Mouse (Mus musculus): ENCODE data around the gene Bsn. TPM values are rescaled to one million over a fixed set of nuclear protein-coding genes. Genes with fewer than 3 reads are reported as not detected.
A peak's percentile ranks its signal among the peaks of the same experiment; 100 is the strongest.

Gene Bsn
- total and polyA plus RNA-seq, 2 experiments, result under 0.01 TPM

DNA sequence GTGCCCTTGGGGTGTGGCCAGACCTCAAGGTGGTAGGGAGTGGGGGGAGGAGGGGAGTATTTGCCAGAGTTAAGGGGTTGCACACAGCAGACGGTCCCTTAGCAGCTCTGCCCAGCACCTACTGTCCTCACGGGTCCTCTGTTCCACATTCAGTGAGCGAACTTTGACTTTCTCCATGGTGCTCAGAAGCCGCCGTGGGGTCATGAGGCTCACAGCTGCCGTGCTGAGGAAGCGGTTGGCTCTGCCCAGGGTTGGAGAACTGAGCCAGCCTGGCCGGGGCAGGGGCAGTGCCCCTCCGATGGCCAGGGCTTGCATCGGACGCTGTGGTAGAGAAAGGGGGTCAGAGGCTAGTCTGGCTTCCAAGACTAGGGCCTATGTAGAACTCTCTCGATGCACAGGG lies 126.8 kb downstream of the Bsn start:
- TF ChIP-seq CTCF (IDR thresholded peaks at IDR 0.05; ENCODE audit: low read depth, low read length) (no peak), POLR2A (IDR thresholded peaks at IDR 0.05; ENCODE audit: extremely low read depth, insufficient read depth, low read length) (no peak)
- peaks cover 16% of the 10 kb centered on the region; the same call in 1 of the 2 replicates for H3K36me3 ChIP-seq (ENCODE audit: control insufficient read depth, insufficient read depth, low read length)

GRCm38 (mm10) chr9:108062142-108062541 lies 128.0 kb downstream of the Bsn start:
- Histone ChIP-seq H3K27ac (replicated peaks; ENCODE audit: insufficient read depth, low read depth, low read length) (no peak overlapping the region), H3K36me3 (ENCODE audit: control insufficient read depth, insufficient read depth, low read length) (peaks cover 16% of the 10 kb centered on the region; the same call in 1 of the 2 replicates), H3K79me2 (ENCODE audit: control insufficient read depth, insufficient read depth, low read length) (no peaks in the 10 kb centered on the region), H3K4me1 (ENCODE audit: control insufficient read depth, insufficient read depth, low read length) (peaks cover 7% of the 10 kb centered on the region), H3K9ac (ENCODE audit: low read depth, low read length) (no peak overlapping the region), H3K4me3 (ENCODE audit: insufficient read depth, low read depth, low read length) (no peak overlapping the region), H3K27me3 (ENCODE audit: control insufficient read depth, insufficient read depth, low read length) (no peaks in the 10 kb centered on the region)
- DNase-seq (ENCODE audit: extremely low read depth, low read depth, low spot score), result no peak
- TF ChIP-seq POLR2A (IDR thresholded peaks at IDR 0.05; ENCODE audit: extremely low read depth, insufficient read depth, low read length), result no peak
- WGBS, result 95% methylated on average over 3 of the region's 3 CpGs

More for the DNA sequence above, 126.8 kb downstream of the Bsn start:
- 83% methylated on average over 12 of the region's 12 CpGs for WGBS
- H3K27ac ChIP-seq (replicated peaks; ENCODE audit: insufficient read depth, low read depth, low read length), result no peak overlapping the region
- no peak overlapping the region for H3K4me3 ChIP-seq (ENCODE audit: insufficient read depth, low read depth, low read length)
- no peak for DNase-seq (ENCODE audit: extremely low read depth, low read depth, low spot score)
- H3K27me3 ChIP-seq (ENCODE audit: control insufficient read depth, insufficient read depth, low read length), result no peaks in the 10 kb centered on the region
- H3K79me2 ChIP-seq (ENCODE audit: control insufficient read depth, insufficient read depth, low read length), result no peaks in the 10 kb centered on the region
- H3K4me1 ChIP-seq (ENCODE audit: control insufficient read depth, insufficient read depth, low read length), result no peaks in the 10 kb centered on the region
- H3K9ac ChIP-seq (ENCODE audit: low read depth, low read length), result no peak overlapping the region

DNA sequence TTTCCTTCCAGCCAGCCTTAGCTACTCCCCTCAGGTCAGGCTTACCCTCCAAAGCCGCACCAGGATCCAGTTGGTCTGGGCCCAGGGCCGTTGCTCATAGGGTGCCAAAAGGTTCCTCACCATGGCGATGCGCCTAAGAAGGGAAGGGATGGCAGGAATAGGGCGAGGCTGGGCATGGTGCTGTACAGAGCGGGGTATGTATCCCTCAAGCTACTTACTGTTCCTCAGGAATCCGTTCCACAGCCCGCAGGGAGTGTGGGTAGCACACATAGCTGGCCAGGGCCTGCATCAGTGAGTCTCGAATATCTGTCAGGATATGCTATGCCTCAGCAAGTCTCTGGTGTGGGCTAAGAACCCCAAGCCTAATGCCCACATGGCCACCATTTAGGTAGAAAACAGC lies 131.9 kb downstream of the Bsn start:
- no peak for TF ChIP-seq POLR2A (IDR thresholded peaks at IDR 0.05; ENCODE audit: extremely low read depth, insufficient read depth, low read length)
- no peak for TF ChIP-seq CTCF (IDR thresholded peaks at IDR 0.05; ENCODE audit: low read depth, low read length)
- WGBS, result 92% methylated on average over 9 of the region's 9 CpGs
- Histone ChIP-seq H3K79me2 (ENCODE audit: control insufficient read depth, insufficient read depth, low read length) (no peaks in the 10 kb centered on the region), H3K4me1 (ENCODE audit: control insufficient read depth, insufficient read depth, low read length) (peaks cover 22% of the 10 kb centered on the region), H3K9ac (ENCODE audit: low read depth, low read length) (no peak overlapping the region), H3K27ac (replicated peaks; ENCODE audit: insufficient read depth, low read depth, low read length) (no peak overlapping the region), H3K4me3 (ENCODE audit: insufficient read depth, low read depth, low read length) (no peak overlapping the region), H3K27me3 (ENCODE audit: control insufficient read depth, insufficient read depth, low read length) (no peaks in the 10 kb centered on the region), H3K36me3 (ENCODE audit: control insufficient read depth, insufficient read depth, low read length) (peaks cover 12% of the 10 kb centered on the region; the same call in 1 of the 2 replicates)
- DNase-seq (ENCODE audit: extremely low read depth, low read depth, low spot score), result no peak

DNA sequence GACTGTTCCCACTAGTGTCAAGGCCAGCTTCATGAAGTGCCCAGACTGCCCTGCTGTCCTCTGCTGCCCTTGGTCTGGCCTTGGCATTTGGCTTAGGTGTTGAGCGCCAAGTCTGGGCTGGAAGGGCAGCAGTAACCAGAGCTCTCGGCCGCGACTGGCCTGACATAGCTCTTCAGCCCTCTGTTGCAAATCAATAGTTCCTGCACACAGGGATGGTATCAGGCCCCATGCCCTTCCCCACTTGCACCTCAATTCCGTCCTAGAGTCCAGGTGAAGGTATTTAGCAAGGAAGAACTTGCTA lies 133.0 kb downstream of the Bsn start:
- H3K4me3 ChIP-seq (ENCODE audit: insufficient read depth, low read depth, low read length), result no peak overlapping the region
- H3K36me3 ChIP-seq (ENCODE audit: control insufficient read depth, insufficient read depth, low read length), result peaks cover 5% of the 10 kb centered on the region; the same call in 1 of the 2 replicates
- H3K27me3 ChIP-seq (ENCODE audit: control insufficient read depth, insufficient read depth, low read length), result no peaks in the 10 kb centered on the region
- H3K79me2 ChIP-seq (ENCODE audit: control insufficient read depth, insufficient read depth, low read length), result no peaks in the 10 kb centered on the region
- peak; percentile 95 for DNase-seq (ENCODE audit: extremely low read depth, low read depth, low spot score)
- no peak overlapping the region for H3K9ac ChIP-seq (ENCODE audit: low read depth, low read length)
- TF ChIP-seq POLR2A (IDR thresholded peaks at IDR 0.05; ENCODE audit: extremely low read depth, insufficient read depth, low read length) (no peak), CTCF (IDR thresholded peaks at IDR 0.05; ENCODE audit: low read depth, low read length) (no peak)
- WGBS, result 20% methylated on average over 5 of the region's 5 CpGs
- peaks cover 26% of the 10 kb centered on the region for H3K4me1 ChIP-seq (ENCODE audit: control insufficient read depth, insufficient read depth, low read length)
- peak overlapping the region; percentile 61 for H3K27ac ChIP-seq (replicated peaks; ENCODE audit: insufficient read depth, low read depth, low read length)

DNA sequence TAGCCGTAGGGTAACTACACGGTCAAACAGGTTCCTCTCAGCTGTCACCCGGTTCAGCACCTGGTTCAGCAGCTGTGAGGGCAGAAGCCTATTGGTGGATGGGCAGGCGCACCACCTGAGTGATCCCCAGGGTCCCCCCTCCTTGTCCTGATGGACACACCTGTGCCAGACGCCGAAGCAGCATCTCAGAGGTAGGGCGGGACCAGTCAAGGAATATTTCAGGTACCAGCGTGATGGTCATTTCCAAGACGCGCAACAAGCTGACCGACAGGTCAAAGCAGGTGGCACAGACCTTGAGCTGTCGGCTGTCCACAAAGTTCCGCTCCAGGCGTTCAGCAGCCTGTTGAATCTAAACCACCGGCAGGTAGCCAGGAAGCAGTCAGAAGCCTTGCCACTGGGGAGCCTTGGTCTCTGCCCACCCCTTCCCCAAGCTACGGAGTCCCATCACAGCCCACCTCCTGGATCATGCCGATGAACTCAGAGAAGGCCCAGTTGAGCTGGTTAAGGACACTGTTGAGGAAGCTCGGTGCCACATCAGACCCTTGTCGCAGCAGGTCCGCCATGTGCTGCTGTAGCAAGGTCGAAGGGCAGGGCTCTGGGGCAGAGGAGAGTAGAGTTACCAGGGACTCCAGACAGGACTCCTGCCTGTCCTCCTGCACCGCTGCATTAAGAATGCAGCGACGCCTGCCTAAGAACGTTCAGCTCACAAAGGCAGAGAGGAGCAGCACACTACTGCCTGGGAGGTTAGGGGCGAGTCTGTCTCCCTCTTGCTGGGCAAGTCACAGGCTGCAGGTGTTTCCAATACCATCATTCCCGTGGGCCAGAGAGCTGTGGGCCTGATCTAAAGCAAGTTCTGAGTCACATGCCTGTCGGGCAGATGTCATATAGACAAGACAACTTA lies 133.6 kb downstream of the Bsn start:
- H3K9ac ChIP-seq (ENCODE audit: low read depth, low read length), result no peak overlapping the region
- H3K79me2 ChIP-seq (ENCODE audit: control insufficient read depth, insufficient read depth, low read length), result no peaks in the 10 kb centered on the region
- H3K36me3 ChIP-seq (ENCODE audit: control insufficient read depth, insufficient read depth, low read length), result peaks cover 5% of the 10 kb centered on the region; the same call in 1 of the 2 replicates
- TF ChIP-seq POLR2A (IDR thresholded peaks at IDR 0.05; ENCODE audit: extremely low read depth, insufficient read depth, low read length) (no peak), CTCF (IDR thresholded peaks at IDR 0.05; ENCODE audit: low read depth, low read length) (no peak)
- no peaks in the 10 kb centered on the region for H3K27me3 ChIP-seq (ENCODE audit: control insufficient read depth, insufficient read depth, low read length)
- WGBS, result 78% methylated on average over 28 of the region's 28 CpGs
- peaks cover 26% of the 10 kb centered on the region for H3K4me1 ChIP-seq (ENCODE audit: control insufficient read depth, insufficient read depth, low read length)
- DNase-seq (ENCODE audit: extremely low read depth, low read depth, low spot score), result no peak
- no peak overlapping the region for H3K4me3 ChIP-seq (ENCODE audit: insufficient read depth, low read depth, low read length)
- peak overlapping the region; percentile 61 for H3K27ac ChIP-seq (replicated peaks; ENCODE audit: insufficient read depth, low read depth, low read length)

- H3K27me3 ChIP-seq (ENCODE audit: control insufficient read depth, insufficient read depth, low read length), result no peaks in the 10 kb centered on the region
- no peak for DNase-seq (ENCODE audit: extremely low read depth, low read depth, low spot score)
- H3K9ac ChIP-seq (ENCODE audit: low read depth, low read length), result no peak overlapping the region
- H3K4me3 ChIP-seq (ENCODE audit: insufficient read depth, low read depth, low read length), result no peak overlapping the region
- peaks cover 29% of the 10 kb centered on the region for H3K4me1 ChIP-seq (ENCODE audit: control insufficient read depth, insufficient read depth, low read length)
- 73% methylated on average over 6 of the region's 6 CpGs for WGBS
- no peaks in the 10 kb centered on the region for H3K79me2 ChIP-seq (ENCODE audit: control insufficient read depth, insufficient read depth, low read length)
- TF ChIP-seq POLR2A (IDR thresholded peaks at IDR 0.05; ENCODE audit: extremely low read depth, insufficient read depth, low read length) (no peak), CTCF (IDR thresholded peaks at IDR 0.05; ENCODE audit: low read depth, low read length) (no peak)
- H3K27ac ChIP-seq (replicated peaks; ENCODE audit: insufficient read depth, low read depth, low read length), result no peak overlapping the region
- H3K36me3 ChIP-seq (ENCODE audit: control insufficient read depth, insufficient read depth, low read length), result peaks cover 5% of the 10 kb centered on the region; the same call in 1 of the 2 replicates
Measured at GRCm38 (mm10) chr9:108055661-108056237, 134.4 kb downstream of the Bsn start.
